Comparison of ENCODE assay signal across 7 mouse cellular contexts in genomic region chr2:173577669-173578557, GRCm38 (mm10). TPM values are rescaled to one million over a fixed set of nuclear protein-coding genes. Genes with fewer than 3 reads are reported as not detected.
DNase-seq lines count a peak whose midpoint lies in the region; ATAC-seq and TF ChIP-seq lines count a peak whose summit lies in the region.

Ankrd60 (minus strand) TSS chr2:173578365.

- no peaks in the 10 kb centered on the region for H3K4me1 ChIP-seq in lung, postnatal 0 days (ENCODE audit: insufficient read depth, low read depth, low read length)
- H3K4me1 ChIP-seq in embryonic facial prominence, embryonic 12.5 days: 0 out of 2 replicates have a peak, but pooled peaks cover 2% of the 10 kb centered on the region
- H3K4me1 ChIP-seq in midbrain, embryonic 13.5 days (replicated peaks): peaks cover 9% of the 10 kb centered on the region
- no peaks in the 10 kb centered on the region for H3K4me1 ChIP-seq in stomach, postnatal 0 days (replicated peaks; ENCODE audit: control insufficient read depth, insufficient read depth)

- TF ChIP-seq CTCF in lung, postnatal 0 days (IDR thresholded peaks at IDR 0.05): no peak; the same call in 1 of the 2 replicates
- TF ChIP-seq CTCF in stomach, postnatal 0 days (IDR thresholded peaks at IDR 0.05; ENCODE audit: low read depth): 0 out of 2 replicates have a peak, but pooled peaks have one; percentile 5

- H3K9ac ChIP-seq in lung, postnatal 0 days (replicated peaks; ENCODE audit: low read depth): no peak within 1 kb of the TSS
- H3K9ac ChIP-seq in embryonic facial prominence, embryonic 12.5 days: peak within 1 kb of the TSS; percentile 44
- peak within 1 kb of the TSS; percentile 60 for H3K9ac ChIP-seq in midbrain, embryonic 13.5 days (replicated peaks)
- H3K9ac ChIP-seq in stomach, postnatal 0 days (ENCODE audit: low read length): peak within 1 kb of the TSS; percentile 35

- H3K36me3 ChIP-seq in lung, postnatal 0 days (ENCODE audit: insufficient read depth, low read length): no peaks in the 10 kb centered on the region
- H3K36me3 ChIP-seq in embryonic facial prominence, embryonic 12.5 days: no peaks in the 10 kb centered on the region
- no peaks in the 10 kb centered on the region for H3K36me3 ChIP-seq in midbrain, embryonic 13.5 days
- H3K36me3 ChIP-seq in stomach, postnatal 0 days (ENCODE audit: control insufficient read depth, insufficient read depth, low read length): no peaks in the 10 kb centered on the region

- peak; percentile 8 for DNase-seq in lung, postnatal 0 days (ENCODE audit: low spot score)
- no peak for DNase-seq in lung, postnatal 25 days (ENCODE audit: low spot score)
- DNase-seq in stomach, postnatal 0 days (ENCODE audit: low spot score): peak; percentile 40
- no peak for DNase-seq in left cerebral cortex, adult 8-10 months (ENCODE audit: low spot score in 2 of 2)

- no peak for TF ChIP-seq EP300 in lung, postnatal 0 days (IDR thresholded peaks at IDR 0.05)
- TF ChIP-seq EP300 in stomach, postnatal 0 days (optimal IDR thresholded peaks at IDR 0.05): no peak

- peak; percentile 48 for ATAC-seq in lung, postnatal 0 days
- peak; percentile 76 for ATAC-seq in embryonic facial prominence, embryonic 12.5 days (ENCODE audit: insufficient number of reproducible peaks, insufficient read depth, low FRiP score, low TSS enrichment)
- ATAC-seq in inflammation-experienced regulatory T-cells, adult 6 months: peak; percentile 80
- peak; percentile 72 for ATAC-seq in midbrain, embryonic 13.5 days
- ATAC-seq in stomach, postnatal 0 days (ENCODE audit: low FRiP score, low TSS enrichment): peak; percentile 64

- H3K27ac ChIP-seq in lung, postnatal 0 days (ENCODE audit: low read length): no peak within 1 kb of the TSS
- no peak within 1 kb of the TSS for H3K27ac ChIP-seq in embryonic facial prominence, embryonic 12.5 days
- no peak within 1 kb of the TSS for H3K27ac ChIP-seq in midbrain, embryonic 13.5 days
- H3K27ac ChIP-seq in stomach, postnatal 0 days (replicated peaks): no peak within 1 kb of the TSS

- 0 out of 2 replicates have a peak, but pooled peaks cover 6% of the 10 kb centered on the region for H3K27me3 ChIP-seq in lung, postnatal 0 days (replicated peaks; ENCODE audit: insufficient read depth, low read length)
- peaks cover 3% of the 10 kb centered on the region; the same call in 1 of the 2 replicates for H3K27me3 ChIP-seq in embryonic facial prominence, embryonic 12.5 days
- H3K27me3 ChIP-seq in midbrain, embryonic 13.5 days: peaks cover 20% of the 10 kb centered on the region
- H3K27me3 ChIP-seq in stomach, postnatal 0 days (ENCODE audit: control insufficient read depth, insufficient read depth, low read length): no peaks in the 10 kb centered on the region

- H3K4me3 ChIP-seq in lung, postnatal 0 days (ENCODE audit: low read depth, low read length): peak within 1 kb of the TSS; percentile 25; the same call in 1 of the 2 replicates
- H3K4me3 ChIP-seq in embryonic facial prominence, embryonic 12.5 days: peak within 1 kb of the TSS; percentile 54
- peak within 1 kb of the TSS; percentile 44 for H3K4me3 ChIP-seq in midbrain, embryonic 13.5 days (replicated peaks)
- H3K4me3 ChIP-seq in stomach, postnatal 0 days (ENCODE audit: low read depth, low read length): peak within 1 kb of the TSS; percentile 35

- 10% methylated on average over 35 of the region's 58 CpGs for WGBS in lung, postnatal 0 days
- WGBS in embryonic facial prominence, embryonic 12.5 days: 13% methylated on average over 46 of the region's 58 CpGs
- 10% methylated on average over 56 of the region's 58 CpGs for WGBS in midbrain, embryonic 13.5 days
- WGBS in stomach, postnatal 0 days: 12% methylated on average over 38 of the region's 58 CpGs

- H3K9me3 ChIP-seq in lung, postnatal 0 days (ENCODE audit: low read length): no peaks in the 10 kb centered on the region
- no peaks in the 10 kb centered on the region for H3K9me3 ChIP-seq in embryonic facial prominence, embryonic 12.5 days
- no peaks in the 10 kb centered on the region for H3K9me3 ChIP-seq in midbrain, embryonic 13.5 days
- no peaks in the 10 kb centered on the region for H3K9me3 ChIP-seq in stomach, postnatal 0 days (ENCODE audit: control insufficient read depth, low read length)

- peak within 1 kb of the TSS; percentile 51 for H3K4me2 ChIP-seq in lung, postnatal 0 days (replicated peaks; ENCODE audit: low read depth, low read length)
- peak within 1 kb of the TSS; percentile 96 for H3K4me2 ChIP-seq in embryonic facial prominence, embryonic 12.5 days (replicated peaks)
- peak within 1 kb of the TSS; percentile 84 for H3K4me2 ChIP-seq in midbrain, embryonic 13.5 days (replicated peaks)
- H3K4me2 ChIP-seq in stomach, postnatal 0 days (replicated peaks; ENCODE audit: low read depth): peak within 1 kb of the TSS; percentile 72

RNA-seq across cellular contexts. Expression of gene Ankrd60, which starts in this region (rescaled TPM):
- polyA plus RNA-seq in lung, postnatal 0 days (2015; fragmentation: Nextera tagmentation; extraction: Ambion mirVana): not detected in 2 replicates
- not detected in 2 replicates for polyA plus RNA-seq in embryonic facial prominence, embryonic 12.5 days (2016; fragmentation: Nextera tagmentation; extraction: Ambion mirVana)
- not detected for polyA plus RNA-seq in inflammation-experienced regulatory T-cells, adult 6 months (2017; shearing (Covaris generic))
- polyA plus RNA-seq in midbrain, embryonic 13.5 days (2015; fragmentation: Nextera tagmentation; extraction: Ambion mirVana): not detected in 2 replicates
- polyA plus RNA-seq in stomach, postnatal 0 days (2015; fragmentation: Nextera tagmentation; extraction: Ambion mirVana): not detected in 2 replicates
- total RNA-seq in left cerebral cortex, adult 8-10 months (2022): not detected

Comparison
In these comparisons a context has a peak if more than half of its experiments do, and no peak if none do; other contexts are left out.
1. Peak in DNase-seq, ATAC-seq, H3K4me3 ChIP-seq and H3K4me2 ChIP-seq in lung, postnatal 0 days; RNA of the gene not detected or under 1 TPM.
2. Peak in ATAC-seq, H3K4me3 ChIP-seq, H3K9ac ChIP-seq and H3K4me2 ChIP-seq in embryonic facial prominence, embryonic 12.5 days; RNA of the gene not detected or under 1 TPM.
3. Peak in ATAC-seq in inflammation-experienced regulatory T-cells, adult 6 months; RNA of the gene not detected or under 1 TPM.
4. Peak in ATAC-seq, H3K4me3 ChIP-seq, H3K9ac ChIP-seq and H3K4me2 ChIP-seq in midbrain, embryonic 13.5 days; RNA of the gene not detected or under 1 TPM.
5. Peak in DNase-seq, ATAC-seq, H3K4me3 ChIP-seq, H3K9ac ChIP-seq and H3K4me2 ChIP-seq in stomach, postnatal 0 days; RNA of the gene not detected or under 1 TPM.